Mouse (Mus musculus) G1E (cell line): ENCODE measurements around the gene Aff3.

Experiments
- CTCF ChIP-seq: IDR thresholded peaks from 2 replicates; pipeline ENCODE4 v1.5.1; 2012; ENCODE audit warnings: low read depth, low read length, inconsistent platforms, mixed read lengths
- GATA1 ChIP-seq: IDR thresholded peaks from 2 replicates; pipeline ENCODE4 v1.6.1; 2012; ENCODE audit warnings: borderline replicate concordance, low read length, inconsistent platforms, mixed read lengths
- POLR2AphosphoS5 ChIP-seq: IDR thresholded peaks from 2 replicates; pipeline ENCODE4 v1.6.1; 2012; ENCODE audit warnings: low read depth, low read length, inconsistent platforms; ENCODE audit not compliant: insufficient replicate concordance
- TAL1 ChIP-seq: conservative IDR thresholded peaks from 2 replicates; pipeline ENCODE4 v1.6.1; 2012; ENCODE audit warnings: low read depth, low read length, inconsistent platforms, mixed read lengths

- no peak for TF ChIP-seq CTCF
- TF ChIP-seq TAL1: no peak
- TF ChIP-seq GATA1: no peak
- no peak for TF ChIP-seq POLR2AphosphoS5
Measured at GRCm38 (mm10) chr1:38451367-38451766, 213.4 kb downstream of the Aff3 start.
